Comparison of ENCODE assay signal across 28 mouse cellular contexts in the genomic region with DNA sequence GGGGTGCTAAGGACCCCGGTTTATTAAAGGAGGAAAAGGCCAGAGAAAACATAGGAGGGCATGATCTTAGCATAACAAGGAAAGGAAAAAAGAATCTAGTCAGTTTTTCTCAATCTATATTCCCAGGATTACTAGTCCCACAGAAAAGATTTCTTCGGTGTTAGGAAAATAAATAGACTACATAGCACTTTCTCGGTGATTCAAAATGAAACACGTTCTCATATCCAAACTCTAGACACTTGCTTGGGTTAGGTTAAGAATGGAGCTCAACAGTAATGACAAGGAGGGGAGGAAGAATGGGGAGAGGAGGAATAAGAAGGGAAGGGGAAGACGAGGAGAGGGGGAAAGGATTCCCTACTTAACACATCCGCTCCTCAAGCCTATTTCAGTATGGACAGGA.
"Had no signal": no experiment of that assay in that cellular context is flagged by ENCODE, and none has a peak within 500 bp of the region (broad histone marks: within the 10 kb centered on the region; RNA-seq: fewer than 3 reads in every experiment).

No protein-coding gene starts in this region.

- DNase-seq: left cerebral cortex, postnatal 4 days; liver; liver, embryonic 13.5 days; liver, postnatal 0 days; lung, adult 2 months; lung, embryonic 14.5 days; lung, postnatal 10 days; lung, postnatal 14 days; lung, postnatal 4 days; midbrain, embryonic 14.5 days had no signal

- H3K27ac ChIP-seq: limb, embryonic 10.5 days; limb, embryonic 12.5 days; limb, embryonic 13.5 days; limb, embryonic 15.5 days; liver, embryonic 12.5 days; liver, embryonic 13.5 days; liver, embryonic 14.5 days; liver, embryonic 15.5 days; macrophage; midbrain, embryonic 10.5 days; midbrain, embryonic 12.5 days; midbrain, embryonic 13.5 days; midbrain, embryonic 15.5 days; neural tube, embryonic 12.5 days had no signal

- H3K9me3 ChIP-seq: limb, embryonic 10.5 days; limb, embryonic 12.5 days; limb, embryonic 13.5 days; limb, embryonic 15.5 days; liver, embryonic 12.5 days; liver, embryonic 13.5 days; liver, embryonic 15.5 days; lung, embryonic 15.5 days; megakaryocyte, embryonic 14.5 days; midbrain, embryonic 10.5 days; midbrain, embryonic 12.5 days; midbrain, embryonic 13.5 days; midbrain, embryonic 15.5 days; neural tube, embryonic 12.5 days had no signal

- H3K27me3 ChIP-seq: limb, embryonic 12.5 days; limb, embryonic 13.5 days; limb, embryonic 15.5 days; liver, embryonic 12.5 days; liver, embryonic 13.5 days; liver, embryonic 15.5 days; lung, embryonic 15.5 days; megakaryocyte, embryonic 14.5 days; midbrain, embryonic 12.5 days; midbrain, embryonic 13.5 days; midbrain, embryonic 15.5 days; neural tube, embryonic 12.5 days had no signal

- H3K4me1 ChIP-seq: midbrain, embryonic 10.5 days; neural tube, embryonic 12.5 days had no signal

- H3K4me3 ChIP-seq: limb, embryonic 10.5 days; limb, embryonic 12.5 days; limb, embryonic 13.5 days; limb, embryonic 15.5 days; liver, embryonic 12.5 days; liver, embryonic 13.5 days; liver, embryonic 15.5 days; lung, embryonic 15.5 days; megakaryocyte, embryonic 14.5 days; midbrain, embryonic 10.5 days; midbrain, embryonic 12.5 days; midbrain, embryonic 13.5 days; midbrain, embryonic 15.5 days; myocyte; neural tube, embryonic 12.5 days had no signal

- H3K9ac ChIP-seq: limb, embryonic 12.5 days; limb, embryonic 13.5 days; limb, embryonic 15.5 days; liver, embryonic 12.5 days; liver, embryonic 13.5 days; liver, embryonic 14.5 days; liver, embryonic 15.5 days; liver, postnatal 0 days; lung, embryonic 14.5 days; lung, embryonic 15.5 days; midbrain, embryonic 12.5 days; midbrain, embryonic 13.5 days; midbrain, embryonic 15.5 days; neural tube, embryonic 12.5 days had no signal

- H3K4me2 ChIP-seq: limb, embryonic 12.5 days; limb, embryonic 13.5 days; limb, embryonic 15.5 days; liver, embryonic 11.5 days; liver, embryonic 12.5 days; liver, embryonic 13.5 days; liver, embryonic 15.5 days; lung, embryonic 14.5 days; lung, embryonic 15.5 days; midbrain, embryonic 11.5 days; midbrain, embryonic 12.5 days; midbrain, embryonic 13.5 days; midbrain, embryonic 15.5 days; neural tube, embryonic 12.5 days had no signal

- H3K36me3 ChIP-seq: limb, embryonic 10.5 days; limb, embryonic 12.5 days; limb, embryonic 15.5 days; liver, embryonic 12.5 days; liver, embryonic 13.5 days; liver, embryonic 15.5 days; lung, embryonic 15.5 days; midbrain, embryonic 10.5 days; midbrain, embryonic 12.5 days; midbrain, embryonic 15.5 days; neural tube, embryonic 12.5 days had no signal
